Mouse (Mus musculus) erythroblast, embryonic 14.5 days (primary cell): ENCODE results near the gene Kcne1.

Experiments used
- GATA1 ChIP-seq: IDR thresholded peaks from 2 replicates; pipeline ENCODE4 v1.6.1; 2012; ENCODE audit warnings: low read length, inconsistent platforms, mixed read lengths
- TAL1 ChIP-seq: IDR thresholded peaks from 3 replicates; pipeline ENCODE4 v1.6.1; 2012; ENCODE audit warnings: low read length, inconsistent platforms, mixed read lengths

DNA sequence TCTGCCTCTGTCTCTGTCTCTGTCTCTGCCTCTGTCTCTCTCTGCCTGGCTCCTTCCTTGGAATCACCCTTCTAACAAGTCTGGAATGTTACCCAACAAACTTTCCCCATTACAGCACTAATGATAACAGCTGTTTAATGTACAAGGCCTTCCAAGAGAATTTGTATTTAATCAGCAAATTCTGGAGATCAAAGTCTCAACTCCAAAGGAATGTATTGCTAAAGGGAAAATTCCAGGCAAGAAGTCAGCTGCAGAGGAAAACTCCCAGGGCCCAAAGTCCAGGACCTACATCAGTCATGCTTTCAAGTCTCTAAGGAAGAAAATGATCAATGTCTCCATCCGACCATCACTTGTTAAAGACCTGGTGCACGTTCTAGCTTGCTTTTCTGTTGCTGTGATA, 48.6 kb upstream of the Kcne1 start:
- TF ChIP-seq TAL1 (no peak), GATA1 (no peak)
